Mouse (Mus musculus): ENCODE measurements at regions not wholly inside any gene's neighbourhood (a gene's known extent, or its start where the extent isn't known, plus 50 kb on each side); places are given as distances from the start of the nearest gene placed in this dataset.

DNA sequence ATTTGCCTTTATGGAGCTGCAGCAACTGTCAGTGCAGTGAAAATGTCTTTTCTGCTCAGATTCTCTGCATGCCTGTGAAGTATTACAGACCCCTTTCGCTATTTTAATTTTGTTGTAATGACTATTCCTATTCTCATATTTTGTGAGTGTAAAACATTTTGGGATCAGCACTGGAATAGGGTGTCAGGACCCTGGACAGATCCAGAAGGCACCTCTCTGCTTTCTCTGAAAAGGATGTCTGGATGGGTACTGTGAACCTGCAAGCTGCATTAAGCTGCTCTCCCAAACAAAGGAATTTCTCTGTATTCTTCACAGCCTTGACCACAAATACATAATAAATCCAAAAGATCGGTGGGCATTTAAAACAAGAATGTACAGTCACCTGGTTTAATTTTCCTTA is 460.8 kb downstream of the Rapgef2 start:
- Histone ChIP-seq H3K27ac (no peak overlapping the region), H3K27me3 (replicated peaks) (no peaks in the 10 kb centered on the region), H3K9ac (no peak overlapping the region), H3K4me3 (no peak overlapping the region), H3K36me3 (no peaks in the 10 kb centered on the region), H3K4me2 (no peak overlapping the region), H3K9me3 (replicated peaks) (no peaks in the 10 kb centered on the region; the same call in 1 of the 2 replicates), H3K4me1 (no peaks in the 10 kb centered on the region)
- 39% methylated on average over 2 of the region's 2 CpGs for WGBS (ENCODE audit: insufficient replicate concordance)
- no peak for ATAC-seq

DNA sequence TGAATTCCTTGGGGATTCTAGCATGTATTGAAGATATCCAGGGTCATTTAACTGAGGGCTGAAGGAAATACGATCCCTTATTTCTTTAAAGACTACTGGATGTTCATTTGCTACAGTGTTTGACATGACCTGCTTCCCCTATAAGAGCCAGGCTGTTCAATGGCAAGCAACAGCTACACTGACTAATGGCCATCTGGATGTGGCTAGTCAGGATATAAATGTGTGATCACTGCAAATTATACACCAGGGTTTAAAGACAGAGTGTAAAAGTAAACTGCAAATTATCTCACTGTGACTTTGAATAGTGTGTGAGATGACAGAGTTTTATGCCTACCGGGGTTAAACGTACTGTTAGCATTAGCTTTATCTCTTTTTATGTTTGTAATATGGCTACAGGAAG is 473.9 kb downstream of the Rapgef2 start:
- no peaks in the 10 kb centered on the region for H3K27me3 ChIP-seq (replicated peaks)
- H3K9me3 ChIP-seq (replicated peaks): no peaks in the 10 kb centered on the region
- WGBS (ENCODE audit: insufficient replicate concordance): 74% methylated on average over 3 of the region's 3 CpGs
- ATAC-seq: no peak
- H3K4me3 ChIP-seq: no peak overlapping the region
- H3K27ac ChIP-seq: no peak overlapping the region
- H3K4me2 ChIP-seq: no peak overlapping the region
- H3K9ac ChIP-seq: no peak overlapping the region
- H3K36me3 ChIP-seq: no peaks in the 10 kb centered on the region
- no peaks in the 10 kb centered on the region for H3K4me1 ChIP-seq

DNA sequence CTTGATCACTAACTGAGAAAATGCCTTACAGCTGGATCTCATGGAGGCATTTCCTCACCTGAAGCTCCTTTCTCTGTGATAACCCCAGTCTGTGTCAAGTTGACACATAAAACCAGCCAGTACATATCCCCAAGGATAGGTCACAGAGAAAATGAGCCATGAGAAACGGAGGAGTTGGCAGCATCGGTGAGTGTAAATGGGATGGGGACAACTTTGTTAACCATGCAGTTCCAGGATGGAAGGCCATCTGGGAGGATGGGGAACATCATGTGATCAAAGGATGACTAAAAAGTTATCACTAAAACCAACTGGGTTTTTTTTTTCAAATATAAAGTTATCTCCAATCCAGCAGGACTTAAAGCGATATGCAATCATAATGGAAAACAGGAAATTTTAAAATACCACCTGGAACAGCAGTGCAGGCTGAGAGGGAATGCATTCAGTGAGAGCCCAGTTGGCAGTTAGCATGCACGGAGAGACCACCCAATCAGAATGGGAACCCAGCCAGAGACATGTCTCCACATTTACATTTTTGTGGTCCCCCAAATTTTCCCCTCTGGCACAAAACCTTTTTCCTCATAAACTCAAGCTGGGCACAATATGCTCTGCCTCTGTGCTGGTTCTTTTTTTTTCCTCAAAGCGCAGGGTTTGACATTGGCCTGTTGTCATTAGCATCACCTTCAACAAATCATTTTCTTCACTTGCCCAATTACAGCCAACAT is 475.7 kb downstream of the Rapgef2 start:
- H3K4me3 ChIP-seq: no peak overlapping the region
- no peaks in the 10 kb centered on the region for H3K27me3 ChIP-seq (replicated peaks)
- no peaks in the 10 kb centered on the region for H3K4me1 ChIP-seq
- no peak for ATAC-seq
- no peak overlapping the region for H3K4me2 ChIP-seq
- H3K9ac ChIP-seq: no peak overlapping the region
- no peaks in the 10 kb centered on the region for H3K36me3 ChIP-seq
- 76% methylated on average over 5 of the region's 5 CpGs for WGBS (ENCODE audit: insufficient replicate concordance)
- H3K9me3 ChIP-seq (replicated peaks): no peaks in the 10 kb centered on the region
- H3K27ac ChIP-seq: no peak overlapping the region

DNA sequence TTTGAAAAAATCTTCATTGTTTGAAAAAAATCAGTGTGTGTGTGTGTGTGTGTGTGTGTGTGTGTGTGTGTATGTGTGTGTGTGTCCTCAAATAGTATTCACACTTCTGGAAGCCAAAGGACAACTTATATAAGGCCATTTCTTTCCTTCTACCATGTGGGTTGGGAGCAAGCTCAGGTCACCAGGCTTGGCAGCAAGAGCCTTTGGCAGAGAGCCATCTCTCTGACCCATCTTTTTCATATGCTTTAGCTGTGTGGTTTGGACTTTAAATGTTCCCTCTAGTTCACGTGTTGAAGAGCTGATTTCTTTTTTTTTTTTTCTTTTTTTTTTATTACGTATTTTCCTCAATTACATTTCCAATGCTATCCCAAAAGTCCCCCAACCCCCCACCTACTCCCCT is 483.1 kb downstream of the Rapgef2 start:
- Histone ChIP-seq H3K27me3 (replicated peaks) (no peaks in the 10 kb centered on the region), H3K4me3 (no peak overlapping the region), H3K9me3 (replicated peaks) (no peaks in the 10 kb centered on the region), H3K9ac (no peak overlapping the region), H3K36me3 (no peaks in the 10 kb centered on the region), H3K27ac (no peak overlapping the region), H3K4me2 (no peak overlapping the region), H3K4me1 (no peaks in the 10 kb centered on the region)
- no peak for ATAC-seq
- 63% methylated on average over 2 of the region's 2 CpGs for WGBS (ENCODE audit: insufficient replicate concordance)

- ATAC-seq: no peak
- H3K9me3 ChIP-seq (replicated peaks): no peaks in the 10 kb centered on the region
- H3K4me3 ChIP-seq: no peak overlapping the region
- H3K4me2 ChIP-seq: no peak overlapping the region
- H3K4me1 ChIP-seq: no peaks in the 10 kb centered on the region
- H3K27ac ChIP-seq: no peak overlapping the region
- WGBS (ENCODE audit: insufficient replicate concordance): 70% methylated on average over 4 of the region's 4 CpGs
- no peaks in the 10 kb centered on the region for H3K27me3 ChIP-seq (replicated peaks)
- no peak overlapping the region for H3K9ac ChIP-seq
- no peaks in the 10 kb centered on the region for H3K36me3 ChIP-seq
Measured at GRCm38 (mm10) chr3:78795951-78796455, 490.3 kb downstream of the Rapgef2 start.

DNA sequence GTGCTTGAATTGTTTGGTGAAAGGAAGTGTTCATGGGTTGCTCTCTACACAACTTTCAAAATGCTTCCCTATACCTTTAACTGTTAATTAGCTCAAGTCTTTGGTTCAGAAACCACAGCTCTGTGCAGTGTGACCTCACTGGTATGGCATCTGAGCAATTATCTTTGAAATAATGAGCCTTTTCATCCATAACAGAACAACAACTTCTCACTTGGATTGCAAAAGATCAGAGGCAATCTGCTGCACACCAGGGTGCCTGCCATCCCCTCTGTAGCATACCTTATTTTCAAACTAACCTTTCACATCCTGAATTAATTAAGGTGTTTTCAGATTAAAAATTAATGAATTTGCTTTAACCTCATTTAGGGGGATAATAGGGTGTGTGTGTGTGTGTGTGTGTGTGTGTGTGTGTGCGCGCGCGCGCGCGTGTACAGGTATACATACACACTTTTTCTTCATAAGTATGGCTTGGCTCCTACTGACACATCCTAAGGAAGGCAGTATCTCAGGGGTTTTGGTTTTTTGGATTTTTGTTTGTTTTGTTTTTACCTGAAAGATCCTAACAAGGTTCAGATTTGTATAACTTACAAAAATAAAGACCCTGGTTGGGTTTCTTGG is 493.8 kb downstream of the Rapgef2 start:
- no peak overlapping the region for H3K9ac ChIP-seq
- no peaks in the 10 kb centered on the region for H3K36me3 ChIP-seq
- H3K27ac ChIP-seq: no peak overlapping the region
- no peak overlapping the region for H3K4me3 ChIP-seq
- H3K9me3 ChIP-seq (replicated peaks): no peaks in the 10 kb centered on the region
- WGBS (ENCODE audit: insufficient replicate concordance): 94% methylated on average over 7 of the region's 7 CpGs
- H3K4me2 ChIP-seq: no peak overlapping the region
- H3K27me3 ChIP-seq (replicated peaks): no peaks in the 10 kb centered on the region
- no peak for ATAC-seq
- no peaks in the 10 kb centered on the region for H3K4me1 ChIP-seq

DNA sequence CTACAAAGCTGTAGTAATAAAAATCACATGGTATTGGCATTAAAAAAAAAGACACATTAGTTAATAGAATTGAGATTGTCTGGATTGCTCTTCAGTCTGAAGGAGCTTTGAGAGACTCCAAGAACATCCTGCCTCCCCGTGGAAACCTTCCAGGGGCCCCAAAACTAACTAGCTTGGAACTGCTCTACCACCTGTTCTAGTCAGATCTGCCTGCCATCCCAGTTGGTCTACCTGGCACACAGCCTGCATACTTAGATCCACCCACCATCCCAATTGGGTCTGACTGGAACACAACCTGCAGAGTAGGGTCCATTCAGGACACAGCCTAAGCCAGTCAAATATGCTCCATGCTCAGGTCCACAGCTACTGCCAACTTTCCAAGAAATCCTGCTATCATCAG is 503.6 kb downstream of the Rapgef2 start:
- ATAC-seq: no peak
- Histone ChIP-seq H3K9ac (no peak overlapping the region), H3K27me3 (replicated peaks) (no peaks in the 10 kb centered on the region), H3K4me2 (no peak overlapping the region), H3K9me3 (replicated peaks) (no peaks in the 10 kb centered on the region), H3K4me1 (no peaks in the 10 kb centered on the region), H3K4me3 (no peak overlapping the region), H3K27ac (no peak overlapping the region), H3K36me3 (no peaks in the 10 kb centered on the region)
- 42% methylated on average over 1 of the region's 1 CpGs for WGBS (ENCODE audit: insufficient replicate concordance)

DNA sequence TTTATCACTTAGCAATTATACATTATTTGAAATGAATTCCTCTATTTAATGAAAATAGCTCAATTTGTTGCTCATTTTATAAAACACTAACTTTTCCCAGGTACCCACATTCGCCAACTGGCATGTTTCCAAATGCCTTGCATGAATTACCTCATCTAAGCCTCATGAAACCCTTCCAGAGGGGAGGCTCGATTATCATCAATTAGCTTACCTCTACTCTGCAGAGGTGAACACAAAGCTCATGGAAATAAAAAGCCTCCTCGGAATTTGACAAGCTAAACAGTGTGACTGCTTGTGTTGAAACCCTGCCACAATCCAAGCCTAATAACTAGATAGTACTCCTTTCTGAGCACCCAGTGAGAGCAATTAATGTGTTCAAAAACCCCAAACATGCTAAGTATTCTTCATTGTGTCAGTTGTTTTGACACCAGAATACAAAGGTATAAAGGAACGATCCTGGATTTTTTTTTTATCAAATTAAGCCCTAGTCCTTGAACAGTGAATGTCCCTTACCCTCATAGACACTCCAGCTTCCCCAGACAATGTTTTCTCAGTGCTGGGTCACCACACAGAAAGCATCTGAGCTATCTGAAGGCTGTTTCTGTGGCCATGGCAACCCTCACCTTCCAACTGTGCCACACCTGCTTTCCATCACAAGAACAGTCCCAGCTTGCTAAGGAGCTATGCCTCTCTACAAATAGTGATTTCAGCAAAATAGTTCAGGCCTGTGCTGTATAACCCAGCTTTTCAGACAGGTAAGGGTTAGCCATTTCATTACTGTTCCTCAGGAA is 530.4 kb downstream of the Rapgef2 start:
- 48% methylated on average over 4 of the region's 4 CpGs for WGBS (ENCODE audit: insufficient replicate concordance)
- no peak overlapping the region for H3K4me2 ChIP-seq
- no peak overlapping the region for H3K4me3 ChIP-seq
- no peaks in the 10 kb centered on the region for H3K9me3 ChIP-seq (replicated peaks)
- H3K27ac ChIP-seq: no peak overlapping the region
- no peak for ATAC-seq
- no peaks in the 10 kb centered on the region for H3K4me1 ChIP-seq
- H3K9ac ChIP-seq: no peak overlapping the region
- no peaks in the 10 kb centered on the region for H3K27me3 ChIP-seq (replicated peaks)
- no peaks in the 10 kb centered on the region for H3K36me3 ChIP-seq

GRCm38 (mm10) chr3:78736111-78736510 is 550.2 kb downstream of the Rapgef2 start:
- H3K4me3 ChIP-seq: no peak overlapping the region
- no peak for ATAC-seq
- no peaks in the 10 kb centered on the region for H3K4me1 ChIP-seq
- H3K36me3 ChIP-seq: no peaks in the 10 kb centered on the region
- H3K9me3 ChIP-seq (replicated peaks): no peaks in the 10 kb centered on the region
- no peaks in the 10 kb centered on the region for H3K27me3 ChIP-seq (replicated peaks)
- no peak overlapping the region for H3K27ac ChIP-seq
- no peak overlapping the region for H3K4me2 ChIP-seq
- H3K9ac ChIP-seq: no peak overlapping the region

DNA sequence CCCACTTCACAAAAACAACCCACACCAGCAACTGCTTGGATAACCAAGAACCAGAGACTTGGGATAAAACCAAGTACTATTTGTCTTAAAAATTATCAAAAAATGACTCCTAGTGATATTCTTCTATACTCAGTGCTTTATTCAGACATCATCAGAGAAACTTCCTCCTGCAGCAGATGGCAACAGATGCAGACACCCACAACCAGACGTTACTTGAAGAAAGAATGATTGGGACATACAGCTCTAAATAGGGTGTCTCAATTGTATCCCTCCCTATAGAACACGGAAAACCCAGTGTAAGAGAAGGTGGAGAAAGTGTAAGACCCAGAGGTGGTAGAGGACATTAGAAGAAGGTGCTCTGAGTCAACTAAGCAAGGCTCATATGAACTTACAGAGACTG is 569.6 kb downstream of the Rapgef2 start:
- Histone ChIP-seq H3K4me1 (no peaks in the 10 kb centered on the region), H3K9me3 (replicated peaks) (no peaks in the 10 kb centered on the region), H3K4me3 (no peak overlapping the region), H3K27ac (no peak overlapping the region), H3K4me2 (no peak overlapping the region), H3K27me3 (replicated peaks) (no peaks in the 10 kb centered on the region), H3K9ac (no peak overlapping the region), H3K36me3 (no peaks in the 10 kb centered on the region)
- 52% methylated on average over 2 of the region's 2 CpGs for WGBS (ENCODE audit: insufficient replicate concordance)
- no peak for ATAC-seq

DNA sequence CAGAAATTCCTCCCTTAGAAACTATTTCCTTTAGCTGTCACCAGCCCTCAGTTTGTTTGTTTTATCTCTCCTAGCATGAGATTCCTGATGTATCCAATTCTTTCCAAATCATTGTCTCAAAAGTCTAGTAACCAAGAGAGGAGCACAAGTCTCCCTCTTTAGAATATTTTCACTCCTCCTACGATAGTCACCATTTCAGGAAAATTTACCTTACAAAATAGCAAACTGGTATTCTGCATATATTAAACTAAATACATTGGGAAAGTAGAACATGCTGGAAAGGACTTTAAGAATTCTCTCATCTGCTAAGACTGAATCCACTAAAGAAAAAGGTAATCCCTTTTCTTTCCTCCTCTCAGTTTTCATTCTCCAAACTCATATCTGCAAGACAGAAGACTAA is 578.6 kb downstream of the Rapgef2 start:
- no peaks in the 10 kb centered on the region for H3K36me3 ChIP-seq

GRCm38 (mm10) chr3:78698936-78699335 is 587.4 kb downstream of the Rapgef2 start:
- no peak for ATAC-seq
- H3K4me1 ChIP-seq: no peaks in the 10 kb centered on the region
- H3K27me3 ChIP-seq (replicated peaks): no peaks in the 10 kb centered on the region
- H3K9me3 ChIP-seq (replicated peaks): no peaks in the 10 kb centered on the region; the same call in 1 of the 2 replicates
- H3K9ac ChIP-seq: no peak overlapping the region
- no peak overlapping the region for H3K27ac ChIP-seq
- H3K4me3 ChIP-seq: no peak overlapping the region
- H3K36me3 ChIP-seq: no peaks in the 10 kb centered on the region
- H3K4me2 ChIP-seq: no peak overlapping the region
- 52% methylated on average over 5 of the region's 5 CpGs for WGBS (ENCODE audit: insufficient replicate concordance)

More for the DNA sequence above, 578.6 kb downstream of the Rapgef2 start:
- WGBS (ENCODE audit: insufficient replicate concordance): 57% methylated on average over 1 of the region's 1 CpGs
- Histone ChIP-seq H3K9ac (no peak overlapping the region), H3K4me2 (no peak overlapping the region), H3K9me3 (replicated peaks) (no peaks in the 10 kb centered on the region), H3K4me1 (no peaks in the 10 kb centered on the region), H3K27me3 (replicated peaks) (no peaks in the 10 kb centered on the region), H3K4me3 (no peak overlapping the region), H3K27ac (no peak overlapping the region)
- ATAC-seq: no peak

All from liver, embryonic 12.5 days (tissue).